Mouse (Mus musculus) frontal cortex, postnatal 36 days (tissue): Measurements from ENCODE around the gene Cdc45.
A peak's percentile ranks its signal among the peaks of the same experiment; 100 is the strongest.
"Not testable (repeated sequence)": the region's sequence is repeated elsewhere in the genome, so short reads cannot be mapped to it uniquely, and the experiment has no call there.

Experiments
- DNase-seq, 2 experiments: peaks; one replicate each; pipeline ENCODE4 v3.0.0; 2022; ENCODE audit warnings: low spot score in 2 of 2

The Cdc45 gene

DNA sequence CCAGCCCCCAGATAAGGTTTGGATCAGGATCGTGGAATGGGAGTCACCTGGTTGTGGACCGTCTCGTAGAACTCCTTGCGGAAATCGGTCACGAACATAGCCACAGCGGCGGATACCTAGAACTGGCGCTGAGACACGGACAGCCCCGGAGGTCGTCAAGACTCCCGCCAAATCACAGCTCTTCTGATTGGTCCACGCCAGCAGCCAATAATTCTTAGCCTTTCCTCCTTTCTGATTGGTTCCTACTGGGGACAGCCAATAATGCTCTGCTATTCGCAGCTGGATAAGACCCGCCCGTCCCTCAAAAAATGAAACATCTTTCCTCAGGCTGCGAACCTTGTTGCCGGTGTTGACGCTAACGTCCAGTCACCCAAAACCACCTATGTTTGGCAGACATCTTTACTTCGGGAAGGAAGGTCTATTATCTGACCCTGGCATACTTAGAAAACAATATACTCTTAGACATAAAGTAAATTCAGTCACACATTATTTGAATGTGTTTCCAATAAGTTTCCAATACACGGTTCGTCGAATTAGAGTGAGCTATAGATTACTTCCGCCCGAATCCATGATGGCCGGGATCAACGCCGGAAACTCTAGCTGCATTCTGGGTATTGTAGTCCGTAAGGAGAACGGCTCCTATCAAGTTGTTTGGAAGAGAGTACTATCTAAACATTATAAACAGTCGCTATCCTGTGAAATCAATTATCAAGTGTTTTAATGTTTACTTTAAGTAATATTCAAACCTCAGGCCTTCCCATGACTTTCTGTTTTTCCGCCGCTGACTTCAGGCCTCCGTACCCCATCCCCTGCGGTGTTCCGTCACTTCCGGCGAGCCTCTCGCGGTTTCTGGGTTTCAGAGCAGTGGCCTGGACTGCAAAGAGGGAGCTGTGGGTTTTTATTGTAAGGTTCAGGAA is at the start of gene Cdc45, which contains the start of gene Ufd1:
Gene Cdc45, minus strand, starts transcription at position 520 of the 917 bp plus-strand sequence.
Gene Ufd1, plus strand, starts transcription at position 312 of the 917 bp plus-strand sequence.
- peak; percentile 86 to 93 for DNase-seq

DNA sequence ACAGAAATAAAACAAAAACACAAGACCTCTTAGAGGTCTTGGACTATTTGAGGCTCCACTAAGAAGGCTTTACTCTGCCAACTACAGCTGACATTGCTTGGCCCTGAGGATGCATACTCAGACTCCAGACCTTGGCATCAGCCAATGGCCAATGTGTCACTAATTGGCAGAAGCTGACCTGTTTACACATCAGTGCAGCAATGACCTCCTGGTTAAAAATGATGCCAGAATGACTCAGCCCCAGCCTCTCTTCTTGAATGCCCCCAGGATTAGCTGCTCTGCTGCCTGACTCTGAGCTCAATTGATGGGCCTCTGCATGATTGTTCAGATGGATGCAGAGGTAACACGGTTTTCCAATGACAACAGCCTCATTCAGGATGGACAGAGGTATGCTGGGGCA is 48.4 kb upstream of the Cdc45 start:
- DNase-seq: no peak

DNA sequence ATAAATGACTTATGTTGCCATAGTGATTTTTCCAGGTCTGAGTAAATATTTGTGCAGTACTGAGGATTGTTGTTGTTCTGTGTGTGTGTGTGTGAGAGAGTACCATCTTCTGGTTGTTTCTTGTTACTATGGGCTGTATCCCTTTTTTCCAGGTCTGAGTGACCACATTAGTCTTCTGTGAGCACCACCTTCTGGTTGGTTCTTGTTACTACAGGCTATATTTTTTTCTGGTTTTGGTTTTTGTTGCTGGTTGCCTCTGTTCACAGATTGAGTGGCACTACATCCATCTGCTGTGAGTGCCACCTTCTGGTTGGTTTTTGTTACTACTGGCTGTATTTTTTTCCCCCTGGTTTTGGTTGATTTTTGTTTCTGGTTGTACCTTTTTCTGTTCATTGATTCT is 46.8 kb upstream of the Cdc45 start:
- peak in 1 of 2 experiments; percentile 58 for DNase-seq

DNA sequence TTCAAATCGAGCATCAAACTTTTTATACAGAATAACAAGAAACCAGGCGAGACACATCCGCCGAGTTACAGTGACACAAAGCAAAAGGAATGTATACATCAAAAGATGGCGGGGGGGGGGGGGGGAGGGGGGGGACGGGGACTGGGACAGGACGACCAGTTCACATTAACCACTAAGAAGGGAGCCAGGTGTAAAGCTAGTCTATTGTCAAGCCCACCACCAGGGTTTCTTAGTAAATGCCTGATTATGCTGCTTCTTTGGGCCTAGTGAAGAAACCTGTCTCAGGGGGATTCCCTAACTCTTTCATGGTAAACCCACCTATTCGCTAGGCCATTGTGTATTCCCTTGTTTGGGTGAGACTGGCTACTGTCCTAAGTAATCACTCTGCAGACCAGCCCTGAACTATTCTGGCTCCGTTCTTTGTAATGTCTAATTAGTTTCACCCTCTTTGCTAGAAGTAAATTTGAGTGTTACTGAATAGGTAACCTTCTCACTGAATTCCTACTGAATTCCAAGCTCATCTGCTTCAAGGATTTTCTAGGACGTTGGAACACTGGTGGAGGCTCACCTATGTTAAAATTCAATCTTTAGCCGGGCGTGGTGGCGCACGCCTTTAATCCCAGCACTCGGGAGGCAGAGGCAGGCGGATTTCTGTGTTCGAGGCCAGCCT is 37.9 kb upstream of the Cdc45 start:
- not testable (repeated sequence) for DNase-seq

DNA sequence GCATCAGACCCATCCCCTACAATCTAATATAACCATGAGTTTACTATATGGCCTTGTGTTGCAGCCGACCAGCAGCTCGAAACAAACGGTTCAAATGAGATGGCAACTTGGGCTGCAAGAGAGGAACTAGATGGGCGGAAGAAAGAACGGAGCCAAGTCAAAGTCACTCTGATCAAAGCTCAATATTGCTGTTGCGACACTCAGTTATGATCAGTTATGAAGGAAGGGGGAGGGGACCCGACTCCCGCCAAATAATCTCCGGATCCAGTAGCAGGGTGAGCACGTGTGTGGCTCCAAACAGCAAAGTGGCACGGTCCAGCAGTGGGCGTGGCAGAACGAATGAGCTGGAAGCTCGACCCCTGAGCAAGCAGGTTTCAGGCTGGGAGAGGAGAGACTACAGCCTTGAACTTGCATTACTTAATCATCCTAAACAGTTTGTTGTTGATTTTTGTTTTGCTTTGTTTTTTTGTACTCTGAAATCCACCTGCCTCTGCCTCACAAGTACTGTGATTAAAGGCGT is 34.6 kb upstream of the Cdc45 start:
- no peak for DNase-seq

DNA sequence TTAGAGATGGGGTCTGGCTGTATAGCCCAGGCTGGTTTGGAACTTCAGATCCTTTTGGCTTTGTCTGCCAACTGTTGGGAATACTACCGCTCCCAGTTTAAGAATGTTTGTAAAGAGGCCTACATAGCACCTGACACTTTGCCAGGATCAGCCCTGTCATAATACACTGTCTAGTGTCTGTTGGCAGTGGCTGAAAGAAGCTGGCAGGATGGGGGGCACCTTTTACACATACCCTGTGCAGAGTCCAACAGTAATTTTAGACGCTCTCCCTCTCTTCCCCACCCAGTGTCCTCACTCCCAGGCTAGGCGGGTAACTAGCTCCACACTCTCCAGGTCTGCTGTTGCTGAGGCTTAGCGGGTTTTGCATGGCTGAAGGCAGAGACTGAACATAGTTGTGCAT is 26.6 kb upstream of the Cdc45 start:
- no peak for DNase-seq

DNA sequence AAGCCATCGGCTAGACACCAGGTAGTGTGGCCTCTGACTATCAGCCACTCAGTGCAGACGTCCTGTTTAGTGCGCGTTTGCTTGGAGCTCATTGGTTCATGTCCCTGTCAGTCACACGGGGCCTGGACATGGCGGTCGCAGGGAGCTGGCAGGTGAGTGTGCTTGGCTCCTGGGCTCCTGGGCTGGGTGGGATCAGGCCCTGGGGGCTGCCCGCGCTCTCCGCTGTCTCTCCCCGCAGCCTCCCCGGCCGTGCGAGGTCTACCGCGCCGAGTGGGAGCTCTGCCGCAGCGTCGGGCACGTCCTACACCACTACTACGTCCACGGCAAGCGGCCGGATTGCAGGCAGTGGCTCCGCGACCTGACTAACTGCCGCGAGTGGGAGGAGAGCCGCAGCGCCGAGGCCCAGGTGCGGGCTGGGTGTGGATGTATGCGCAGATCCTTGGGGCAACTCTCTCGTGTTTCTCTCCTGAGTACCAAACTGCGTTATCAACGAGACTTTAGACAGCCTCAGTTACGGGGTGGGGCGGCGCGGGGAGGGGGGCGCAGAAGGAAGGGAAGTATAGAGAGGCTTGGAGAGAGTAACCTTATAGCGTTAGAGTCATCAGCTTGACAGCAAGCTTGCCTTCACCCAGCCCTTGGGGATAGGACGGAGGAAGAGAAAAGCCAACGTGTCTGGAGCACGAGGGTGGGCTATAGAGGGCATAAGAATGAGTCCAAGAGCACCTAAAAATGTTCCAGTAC is 24.9 kb upstream of the Cdc45 start, which contains the start of the genes 2510002D24Rik and Gm28539:
Gene 2510002D24Rik, plus strand, starts transcription at position 111 of the 741 bp plus-strand sequence.
Gene Gm28539, plus strand, starts transcription at position 117 of the 741 bp plus-strand sequence.
- DNase-seq: peak; percentile 92 to 95

DNA sequence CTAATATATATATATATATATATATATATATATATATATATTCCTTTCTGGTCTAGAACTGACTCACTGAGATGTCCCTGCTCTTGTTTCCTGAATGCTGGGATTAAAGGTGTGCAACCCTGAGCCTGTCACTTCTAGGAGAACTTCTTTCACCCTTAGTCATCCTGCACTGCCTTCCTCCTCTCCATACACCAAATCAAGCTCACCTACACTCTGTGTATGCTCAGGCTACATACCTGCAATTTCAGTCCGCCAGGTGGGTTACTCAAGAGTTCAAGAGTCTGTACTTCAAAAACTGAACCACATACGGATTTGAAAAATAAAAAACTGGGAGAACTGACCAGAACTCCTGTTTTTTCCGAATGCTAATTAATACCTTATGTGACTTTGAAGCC is 24.3 kb upstream of the Cdc45 start:
- no peak for DNase-seq

DNA sequence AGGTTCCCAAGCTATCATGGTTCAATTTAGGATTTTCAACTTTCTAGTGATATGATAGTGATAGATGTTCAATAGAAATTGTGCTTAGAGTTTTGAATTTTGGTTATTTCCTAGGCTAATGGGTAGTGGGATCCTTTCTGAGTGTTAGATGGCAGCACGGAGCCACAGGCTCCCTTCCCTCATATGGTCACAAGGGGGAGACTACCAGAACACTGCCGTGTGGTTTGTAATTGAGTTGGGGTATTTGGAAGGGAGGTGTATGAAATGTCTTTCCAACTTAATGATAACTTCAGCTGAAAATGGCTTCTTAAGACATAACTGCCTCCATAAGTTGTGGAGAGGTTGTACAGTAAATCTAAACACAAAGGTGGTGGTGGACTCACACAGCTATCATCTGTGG is 21.7 kb upstream of the Cdc45 start:
- no peak for DNase-seq

DNA sequence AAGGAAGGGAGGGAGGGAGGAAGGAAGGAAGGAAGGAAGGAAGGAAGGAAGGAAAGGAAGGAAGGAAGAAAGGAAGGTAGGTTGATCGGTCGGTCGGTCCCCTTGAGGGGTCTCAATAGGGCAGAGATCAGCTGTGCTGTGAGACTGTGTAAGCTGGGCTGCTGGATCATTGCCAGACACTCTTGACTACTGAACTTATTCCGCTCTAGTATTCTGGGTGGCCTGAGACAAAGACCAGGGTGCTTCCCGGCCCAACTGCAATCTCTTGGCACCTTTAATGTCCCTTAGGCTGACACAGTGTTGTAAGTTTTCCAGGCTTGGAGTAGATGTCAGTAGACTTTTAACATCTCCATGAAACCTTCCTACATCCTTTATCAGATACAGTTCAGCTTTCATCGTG is 17.3 kb upstream of the Cdc45 start:
- no peak for DNase-seq

DNA sequence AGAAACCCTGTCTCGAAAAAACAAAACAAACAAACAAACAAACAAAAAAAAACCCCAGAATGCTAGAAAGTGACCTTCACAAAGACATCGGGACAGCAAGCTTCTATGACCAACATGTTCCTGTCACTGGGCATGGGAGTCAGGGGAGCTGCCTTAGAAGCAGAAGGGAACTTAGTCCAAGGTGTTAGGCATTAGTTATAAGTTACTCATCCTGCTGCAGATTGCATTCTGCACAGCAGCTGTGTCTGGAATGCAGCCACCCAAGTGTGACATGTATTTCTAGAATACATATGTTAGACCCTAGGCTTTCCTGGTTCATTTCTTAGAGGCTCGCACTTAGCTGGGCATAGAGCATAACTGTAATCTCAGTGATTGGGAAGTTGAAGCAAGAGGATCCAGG is 16.8 kb upstream of the Cdc45 start:
- no peak for DNase-seq

DNA sequence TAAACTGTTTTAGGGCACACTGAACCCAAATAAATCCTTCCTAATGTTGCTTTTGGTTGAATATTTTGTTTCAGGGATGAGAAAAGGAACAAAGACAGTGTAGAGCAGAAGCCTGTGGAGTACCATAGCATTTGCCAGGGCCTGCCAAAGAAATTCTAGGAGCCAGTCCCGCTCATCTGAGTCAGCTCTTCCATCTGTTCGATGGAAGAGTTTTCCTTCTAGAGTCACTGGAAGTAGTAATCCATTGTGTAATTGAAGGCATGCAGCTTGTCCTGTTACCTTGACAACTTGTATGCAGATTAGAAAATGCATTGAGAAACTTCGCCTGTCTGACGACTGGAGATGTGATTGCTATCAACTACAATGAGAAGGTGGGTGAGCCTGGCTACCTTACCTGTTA is 11.1 kb upstream of the Cdc45 start:
- DNase-seq: peak; percentile 4 to 43

DNA sequence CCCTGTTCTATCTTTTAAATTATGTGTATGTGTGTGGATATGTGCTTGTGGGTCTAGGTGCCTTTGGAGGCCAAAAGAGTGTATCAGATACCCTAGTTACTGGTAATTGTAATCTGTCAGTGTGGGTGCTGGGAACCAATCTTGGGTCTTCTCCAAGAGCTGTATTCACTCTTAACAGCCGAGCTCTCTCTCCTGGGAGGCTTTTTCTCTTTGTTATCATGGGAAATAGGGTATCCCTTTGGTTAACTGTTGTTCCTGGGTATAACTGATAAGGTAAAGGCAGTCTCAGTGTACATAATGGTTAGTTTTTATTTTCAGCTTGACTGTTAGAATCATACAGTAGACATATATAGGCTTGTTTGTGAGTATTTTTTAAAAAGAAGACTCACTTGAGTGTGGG is 10.6 kb upstream of the Cdc45 start:
- DNase-seq: no peak

DNA sequence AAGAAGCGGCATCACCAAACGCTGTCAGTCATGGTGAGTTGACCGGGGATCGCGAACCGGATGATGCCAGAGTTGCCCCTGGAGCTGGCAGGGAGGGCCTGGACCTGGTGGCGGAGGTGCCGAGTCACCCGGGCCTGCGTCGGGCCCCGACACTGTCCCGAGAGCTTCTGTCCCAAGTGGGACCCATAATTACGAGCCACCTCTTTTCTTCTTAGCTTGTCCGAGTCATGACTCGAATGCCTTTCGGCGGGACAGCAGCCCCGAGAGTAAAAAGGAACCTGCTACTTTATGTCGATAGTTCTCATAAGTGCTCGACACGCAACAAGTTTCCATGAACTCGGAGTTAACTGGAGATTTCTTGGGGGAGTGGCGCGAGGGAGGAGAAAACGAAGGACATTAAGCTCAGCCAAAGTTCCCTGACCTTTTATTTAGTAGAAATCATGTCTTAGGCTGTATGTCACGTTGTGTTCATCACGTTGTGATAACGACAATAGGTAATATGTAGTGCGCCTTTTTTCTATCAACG is 661 bp upstream of the Cdc45 start:
- no peak for DNase-seq

DNA sequence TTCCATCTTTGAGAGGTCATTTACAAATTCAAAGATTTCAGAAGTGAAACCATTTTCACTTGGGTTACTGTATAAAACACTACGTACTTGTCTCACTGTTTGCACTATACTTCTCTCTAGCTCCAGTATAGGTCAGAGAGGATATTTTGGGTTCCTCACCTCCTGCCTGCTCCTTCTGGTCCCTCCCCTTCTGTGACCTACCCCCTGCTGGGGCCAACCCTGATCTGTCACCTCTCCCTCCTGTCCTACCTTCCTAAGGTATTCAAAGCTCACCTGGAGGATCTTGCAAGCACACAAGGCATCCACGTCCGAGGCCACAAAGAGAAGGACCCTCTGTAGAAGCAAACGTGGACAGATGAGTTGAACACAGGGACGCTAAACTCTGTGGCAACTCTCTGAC is 755 bp downstream of the Cdc45 start:
- DNase-seq: no peak

DNA sequence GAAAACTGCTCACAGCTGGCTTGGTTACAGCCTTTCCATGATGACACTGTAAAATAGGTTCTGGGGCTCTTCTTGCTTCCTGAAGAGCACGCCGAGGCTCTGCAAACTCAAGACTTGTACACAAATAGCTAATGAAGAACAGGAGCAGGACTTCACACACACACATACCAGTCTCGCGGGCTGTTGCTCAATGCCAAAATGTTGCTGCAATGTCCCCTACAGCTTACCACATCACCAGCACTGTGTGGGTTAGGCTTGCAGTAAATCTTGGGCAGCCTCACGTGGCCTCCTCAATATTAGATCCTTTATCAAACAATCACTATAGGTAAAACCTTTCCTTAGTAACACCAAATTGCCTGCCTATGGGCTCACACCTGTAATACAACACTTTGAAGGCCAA is 2.8 kb downstream of the Cdc45 start:
- no peak for DNase-seq

DNA sequence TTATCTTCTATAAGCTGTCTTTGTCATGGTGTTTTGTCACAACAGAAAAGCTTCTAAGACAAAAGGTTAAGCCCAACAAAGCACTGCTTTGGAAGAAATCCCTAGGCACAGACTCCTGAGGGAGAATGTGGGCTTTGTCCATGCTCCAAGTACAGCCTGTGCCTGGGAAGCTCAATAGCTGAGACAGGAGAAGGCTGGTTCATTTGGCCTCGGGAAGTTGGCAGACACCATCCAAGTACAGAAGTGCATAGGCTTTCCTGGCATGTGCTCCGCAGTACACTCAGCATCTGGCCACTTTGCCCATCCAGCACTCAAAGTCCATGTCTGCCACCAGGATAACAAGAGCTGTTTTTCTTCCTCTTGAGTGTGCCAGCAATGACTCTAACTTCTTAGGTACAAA is 6.0 kb downstream of the Cdc45 start:
- no peak for DNase-seq

DNA sequence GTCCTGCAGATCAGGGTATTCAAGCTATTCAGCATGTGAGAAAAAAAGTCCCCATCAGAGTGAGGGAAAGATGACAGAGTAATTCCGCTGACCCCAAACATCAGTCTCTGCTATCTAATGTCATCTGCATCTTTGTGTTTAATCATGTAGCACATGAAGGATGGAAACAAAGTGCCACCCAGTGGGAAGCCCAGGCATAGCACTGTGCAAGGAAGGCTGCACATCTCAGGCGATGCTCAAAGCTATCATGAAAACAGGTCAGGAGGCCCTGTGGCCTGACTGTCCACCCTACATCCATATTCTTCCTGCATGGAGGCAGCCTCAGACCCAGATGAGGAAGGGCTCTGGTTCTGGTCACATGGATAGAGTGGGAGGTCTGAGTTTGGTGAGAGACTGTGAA is 12.9 kb downstream of the Cdc45 start:
- peak; percentile 56 to 85 for DNase-seq

DNA sequence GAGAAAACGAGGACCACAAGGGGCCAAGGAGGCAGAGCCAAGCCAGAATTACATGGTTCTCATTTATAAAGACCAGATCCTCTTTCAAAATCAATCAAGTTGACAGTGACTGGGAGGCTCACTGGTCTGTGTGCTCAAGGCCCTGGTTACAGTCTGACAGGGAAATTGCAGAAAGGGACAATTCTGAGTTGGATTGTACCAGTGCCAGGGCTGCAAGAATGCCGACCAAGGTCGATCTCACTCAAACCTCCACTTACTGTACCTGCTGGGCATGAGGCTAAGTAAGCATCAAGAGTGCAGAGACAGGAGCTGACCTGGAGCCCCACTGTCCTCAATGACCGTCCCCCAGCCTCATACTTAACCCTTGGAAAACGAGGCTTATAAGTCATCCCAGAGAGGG is 13.6 kb downstream of the Cdc45 start:
- no peak for DNase-seq

DNA sequence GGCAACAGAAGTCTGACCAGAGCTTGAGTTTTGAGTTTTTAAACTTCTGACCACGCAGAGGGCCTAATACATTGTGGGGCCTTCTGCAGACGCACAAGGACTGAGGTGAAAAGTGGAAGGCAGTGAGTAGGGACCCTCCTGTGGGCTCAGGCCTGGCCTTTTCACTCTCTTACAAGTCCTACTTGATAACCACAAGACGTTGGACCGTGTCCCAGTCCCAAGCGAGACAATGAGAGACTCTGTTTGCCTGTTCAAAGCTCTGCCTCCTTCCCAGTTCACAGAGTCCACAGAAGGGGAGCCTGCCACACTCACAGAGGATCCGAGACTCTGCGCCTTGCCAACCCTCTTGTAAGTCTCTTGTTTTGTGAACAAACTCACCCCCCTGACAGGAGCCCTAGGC is 15.1 kb downstream of the Cdc45 start:
- DNase-seq: no peak

DNA sequence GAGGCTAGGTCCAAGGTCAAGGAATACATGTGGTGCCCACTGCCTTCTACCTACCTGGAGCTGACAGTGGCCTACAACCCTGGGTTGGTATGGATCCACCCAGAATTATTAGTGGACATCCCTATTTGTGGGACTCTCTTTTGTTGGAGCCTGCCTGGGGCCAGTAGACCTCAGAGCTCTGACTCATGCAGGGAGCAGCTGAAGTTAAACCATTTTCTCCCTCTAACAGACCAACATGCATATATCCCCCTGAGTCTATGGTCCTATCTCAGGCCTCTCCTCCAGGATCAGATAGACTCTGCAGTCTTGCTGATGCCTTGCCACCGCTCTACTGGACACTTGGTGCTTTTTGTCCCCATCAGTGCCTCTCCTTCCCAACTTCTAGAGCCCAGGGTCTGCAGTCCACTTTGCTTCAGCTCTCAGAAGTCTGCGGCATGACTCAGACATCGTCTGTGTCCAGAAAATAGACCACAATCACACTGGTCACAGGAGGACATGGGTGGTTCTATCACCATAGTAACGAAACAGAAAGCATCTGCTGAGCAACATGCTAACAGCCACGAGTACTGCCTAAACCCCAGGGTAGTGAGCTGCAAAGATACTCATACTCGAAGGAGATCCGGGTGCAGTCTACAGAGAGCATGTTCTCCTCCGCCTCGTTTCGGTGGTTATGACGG is 16.4 kb downstream of the Cdc45 start:
- DNase-seq: peak; percentile 16 to 46
